Mouse (Mus musculus): Measurements from ENCODE around the gene Ank2. TPM values are rescaled to one million over a fixed set of nuclear protein-coding genes. Genes with fewer than 3 reads are reported as not detected.
A peak's percentile ranks its signal among the peaks of the same experiment; 100 is the strongest.

Gene Ank2
- polyA plus RNA-seq, 1 experiment from 2014 or later = 157 TPM

- no peaks in the 10 kb centered on the region for H3K9me3 ChIP-seq
- no peak overlapping the region for H3K4me3 ChIP-seq
- WGBS = 42% methylated on average over 5 of the region's 5 CpGs
- no peaks in the 10 kb centered on the region for H3K27me3 ChIP-seq
- ATAC-seq (ENCODE audit: low FRiP score, low read depth) = no peak
- no peak overlapping the region for H3K4me2 ChIP-seq
- no peaks in the 10 kb centered on the region for H3K36me3 ChIP-seq
- no peak overlapping the region for H3K9ac ChIP-seq
- no peak overlapping the region for H3K27ac ChIP-seq (replicated peaks)
- peaks cover 15% of the 10 kb centered on the region for H3K4me1 ChIP-seq (replicated peaks)
Observed at GRCm38 (mm10) chr3:127265732-127266131, 233.4 kb downstream of the Ank2 start.

GRCm38 (mm10) chr3:127265182-127265581 is 234.0 kb downstream of the Ank2 start:
- H3K4me1 ChIP-seq (replicated peaks) = peaks cover 19% of the 10 kb centered on the region
- H3K9ac ChIP-seq = no peak overlapping the region
- no peaks in the 10 kb centered on the region for H3K27me3 ChIP-seq
- H3K27ac ChIP-seq (replicated peaks) = no peak overlapping the region
- no peak overlapping the region for H3K4me2 ChIP-seq
- H3K4me3 ChIP-seq = no peak overlapping the region
- no peak for ATAC-seq (ENCODE audit: low FRiP score, low read depth)
- H3K36me3 ChIP-seq = no peaks in the 10 kb centered on the region
- H3K9me3 ChIP-seq = no peaks in the 10 kb centered on the region
- WGBS = 78% methylated on average over 3 of the region's 3 CpGs

GRCm38 (mm10) chr3:127260786-127261166 is 238.4 kb downstream of the Ank2 start:
- ATAC-seq (ENCODE audit: low FRiP score, low read depth) = no peak
- Histone ChIP-seq H3K36me3 (no peaks in the 10 kb centered on the region), H3K27me3 (no peaks in the 10 kb centered on the region), H3K4me2 (no peak overlapping the region), H3K27ac (replicated peaks) (no peak overlapping the region), H3K9ac (no peak overlapping the region), H3K9me3 (no peaks in the 10 kb centered on the region), H3K4me1 (replicated peaks) (peaks cover 27% of the 10 kb centered on the region), H3K4me3 (no peak overlapping the region)
- 44% methylated on average over 7 of the region's 7 CpGs for WGBS

GRCm38 (mm10) chr3:127260007-127260785 is 239.0 kb downstream of the Ank2 start:
- H3K9me3 ChIP-seq = no peaks in the 10 kb centered on the region
- no peak overlapping the region for H3K4me2 ChIP-seq
- no peak overlapping the region for H3K9ac ChIP-seq
- H3K27ac ChIP-seq (replicated peaks) = 0 out of 2 replicates have a peak overlapping the region, but pooled peaks have one; percentile 38
- peaks cover 26% of the 10 kb centered on the region for H3K4me1 ChIP-seq (replicated peaks)
- no peaks in the 10 kb centered on the region for H3K36me3 ChIP-seq
- no peak overlapping the region for H3K4me3 ChIP-seq
- 39% methylated on average over 15 of the region's 15 CpGs for WGBS
- H3K27me3 ChIP-seq = no peaks in the 10 kb centered on the region
- no peak for ATAC-seq (ENCODE audit: low FRiP score, low read depth)

GRCm38 (mm10) chr3:127258466-127259075 is 240.6 kb downstream of the Ank2 start:
- no peaks in the 10 kb centered on the region for H3K36me3 ChIP-seq
- no peaks in the 10 kb centered on the region for H3K27me3 ChIP-seq
- no peaks in the 10 kb centered on the region for H3K9me3 ChIP-seq
- WGBS = 35% methylated on average over 15 of the region's 15 CpGs
- no peak for ATAC-seq (ENCODE audit: low FRiP score, low read depth)
- H3K4me2 ChIP-seq = peak overlapping the region; percentile 59
- H3K9ac ChIP-seq = no peak overlapping the region
- peaks cover 24% of the 10 kb centered on the region for H3K4me1 ChIP-seq (replicated peaks)
- H3K4me3 ChIP-seq = peak overlapping the region; percentile 11; the same call in 1 of the 2 replicates
- H3K27ac ChIP-seq (replicated peaks) = no peak overlapping the region

GRCm38 (mm10) chr3:127257969-127258368 is 241.2 kb downstream of the Ank2 start:
- peak overlapping the region; percentile 25 for H3K9ac ChIP-seq
- H3K4me1 ChIP-seq (replicated peaks) = peaks cover 24% of the 10 kb centered on the region
- 1% methylated on average over 18 of the region's 18 CpGs for WGBS
- no peaks in the 10 kb centered on the region for H3K27me3 ChIP-seq
- H3K36me3 ChIP-seq = no peaks in the 10 kb centered on the region
- H3K4me2 ChIP-seq = peak overlapping the region; percentile 59
- H3K27ac ChIP-seq (replicated peaks) = peak overlapping the region; percentile 69
- peak; percentile 65; the same call in 1 of the 2 replicates for ATAC-seq (ENCODE audit: low FRiP score, low read depth)
- no peaks in the 10 kb centered on the region for H3K9me3 ChIP-seq
- H3K4me3 ChIP-seq = peak overlapping the region; percentile 37

GRCm38 (mm10) chr3:127257279-127257925 is 241.7 kb downstream of the Ank2 start:
- peak overlapping the region; percentile 59 for H3K4me2 ChIP-seq

GRCm38 (mm10) chr3:127256681-127257080 is 242.5 kb downstream of the Ank2 start:
- H3K4me1 ChIP-seq (replicated peaks) = peaks cover 24% of the 10 kb centered on the region
- H3K27ac ChIP-seq (replicated peaks) = no peak overlapping the region
- no peak overlapping the region for H3K4me2 ChIP-seq
- no peak overlapping the region for H3K4me3 ChIP-seq
- H3K36me3 ChIP-seq = no peaks in the 10 kb centered on the region
- no peak for ATAC-seq (ENCODE audit: low FRiP score, low read depth)
- 57% methylated on average over 2 of the region's 2 CpGs for WGBS
- no peak overlapping the region for H3K9ac ChIP-seq
- H3K27me3 ChIP-seq = no peaks in the 10 kb centered on the region
- no peaks in the 10 kb centered on the region for H3K9me3 ChIP-seq

More at GRCm38 (mm10) chr3:127257279-127257925, 241.7 kb downstream of the Ank2 start:
- Histone ChIP-seq H3K4me1 (replicated peaks) (peaks cover 24% of the 10 kb centered on the region), H3K27ac (replicated peaks) (peak overlapping the region; percentile 69), H3K9me3 (no peaks in the 10 kb centered on the region), H3K9ac (peak overlapping the region; percentile 25), H3K36me3 (no peaks in the 10 kb centered on the region), H3K27me3 (no peaks in the 10 kb centered on the region), H3K4me3 (peak overlapping the region; percentile 37)
- WGBS = 1% methylated on average over 13 of the region's 13 CpGs
- peak; percentile 80 for ATAC-seq (ENCODE audit: low FRiP score, low read depth)

- no peaks in the 10 kb centered on the region for H3K9me3 ChIP-seq
- H3K27ac ChIP-seq (replicated peaks) = no peak overlapping the region
- H3K4me3 ChIP-seq = no peak overlapping the region
- no peak overlapping the region for H3K4me2 ChIP-seq
- H3K4me1 ChIP-seq (replicated peaks) = no peaks in the 10 kb centered on the region
- H3K36me3 ChIP-seq = no peaks in the 10 kb centered on the region
- WGBS = 66% methylated on average over 5 of the region's 5 CpGs
- no peak overlapping the region for H3K9ac ChIP-seq
- no peak for ATAC-seq (ENCODE audit: low FRiP score, low read depth)
- no peaks in the 10 kb centered on the region for H3K27me3 ChIP-seq
Observed at GRCm38 (mm10) chr3:127250930-127251329, 248.2 kb downstream of the Ank2 start.

GRCm38 (mm10) chr3:127248611-127249010 is 250.5 kb downstream of the Ank2 start:
- H3K27ac ChIP-seq (replicated peaks) = no peak overlapping the region
- H3K36me3 ChIP-seq = no peaks in the 10 kb centered on the region
- no peaks in the 10 kb centered on the region for H3K27me3 ChIP-seq
- H3K9ac ChIP-seq = no peak overlapping the region
- no peak overlapping the region for H3K4me2 ChIP-seq
- H3K9me3 ChIP-seq = no peaks in the 10 kb centered on the region
- peaks cover 8% of the 10 kb centered on the region for H3K4me1 ChIP-seq (replicated peaks)
- no peak overlapping the region for H3K4me3 ChIP-seq
- ATAC-seq (ENCODE audit: low FRiP score, low read depth) = no peak

GRCm38 (mm10) chr3:127246989-127247708 is 252.0 kb downstream of the Ank2 start:
- Histone ChIP-seq H3K4me3 (no peak overlapping the region), H3K4me1 (replicated peaks) (peaks cover 13% of the 10 kb centered on the region), H3K36me3 (no peaks in the 10 kb centered on the region), H3K9ac (no peak overlapping the region), H3K27me3 (no peaks in the 10 kb centered on the region), H3K9me3 (no peaks in the 10 kb centered on the region), H3K27ac (replicated peaks) (no peak overlapping the region), H3K4me2 (no peak overlapping the region)
- 84% methylated on average over 11 of the region's 11 CpGs for WGBS
- ATAC-seq (ENCODE audit: low FRiP score, low read depth) = no peak

Data from hindbrain, embryonic 15.5 days (tissue).